Mouse (Mus musculus) liver, embryonic 14.5 days (tissue): ENCODE measurements around the gene Kctd2.

Source experiments
- CTCF ChIP-seq: IDR thresholded peaks from 2 replicates; pipeline ENCODE4 v1.5.1; 2016; ENCODE audit warnings: antibody characterized with exemption, low read depth, control low read depth
- EP300 ChIP-seq: IDR thresholded peaks from 2 replicates; pipeline ENCODE4 v1.6.1; 2016; ENCODE audit warnings: antibody characterized with exemption, low read depth

- TF ChIP-seq CTCF (no peak), EP300 (no peak)
Observed at GRCm38 (mm10) chr11:115430561-115430960, 10.6 kb downstream of the Kctd2 start.
